Mouse (Mus musculus) kidney, postnatal 0 days (tissue): Measurements from ENCODE around the gene 1700012P22Rik. TPM values are rescaled to one million over a fixed set of nuclear protein-coding genes. Genes with fewer than 3 reads are reported as not detected.
A peak's percentile ranks its signal among the peaks of the same experiment; 100 is the strongest.

Experiments
- ATAC-seq: fragments of 200-750 bp; cut with Nextera tagmentation; replicated peaks from 2 replicates; pipeline ENCODE4 v1.8.0; 2017; ENCODE audit warnings: low read depth, moderate number of reproducible peaks, moderate TSS enrichment, moderate library complexity; ENCODE audit not compliant: low FRiP score
- DNase-seq: peaks from one replicate; pipeline ENCODE4 v3.0.0-alpha.2; 2016; ENCODE audit warnings: low spot score
- H3K27ac ChIP-seq: fragments of 300-500 bp; sonication (generic); 2 replicates; pipeline ENCODE4 v1.5.1; 2014; ENCODE audit warnings: mild to moderate bottlenecking
- H3K27me3 ChIP-seq: fragments of 300-500 bp; sonication (generic); 2 replicates; pipeline ENCODE4 v1.6.1; 2014; ENCODE audit warnings: low read length, mixed read lengths; ENCODE audit not compliant: insufficient read depth
- H3K36me3 ChIP-seq: fragments of 300-500 bp; sonication (generic); 2 replicates; pipeline ENCODE4 v1.6.1; 2014; ENCODE audit warnings: low read length, mixed read lengths; ENCODE audit not compliant: insufficient read depth
- H3K4me1 ChIP-seq: fragments of 300-500 bp; sonication (generic); replicated peaks from 2 replicates; pipeline ENCODE4 v1.6.1; 2014; ENCODE audit warnings: antibody characterized with exemption, low read length, mixed read lengths; ENCODE audit not compliant: insufficient read depth
- H3K4me2 ChIP-seq: fragments of 300-500 bp; sonication (generic); 2 replicates; pipeline ENCODE4 v1.6.1; 2014; ENCODE audit warnings: mild to moderate bottlenecking, low read length, moderate library complexity, mixed read lengths
- H3K4me3 ChIP-seq: fragments of 300-500 bp; sonication (generic); replicated peaks from 2 replicates; pipeline ENCODE4 v1.5.1; 2014; ENCODE audit warnings: low read depth, low read length
- H3K9ac ChIP-seq: fragments of 300-500 bp; sonication (generic); 2 replicates; pipeline ENCODE4 v1.6.1; 2014; ENCODE audit warnings: low read depth, low read length
- H3K9me3 ChIP-seq: fragments of 300-500 bp; sonication (generic); replicated peaks from 2 replicates; pipeline ENCODE4 v1.6.1; 2016; ENCODE audit warnings: low read length, inconsistent platforms, mixed read lengths
- CTCF ChIP-seq: IDR thresholded peaks from 2 replicates; pipeline ENCODE4 v1.5.1; 2016; ENCODE audit warnings: antibody characterized with exemption, low read depth, mild to moderate bottlenecking, moderate library complexity
- WGBS: fragments of 180-500 bp; shearing (Covaris S2); extraction: QIAGEN DNeasy Blood & Tissue Kit; methylation state at CpG from one replicate; pipeline ENCODE4 v1.1.7; 2014; 5-methylcytosine and 5-hydroxymethylcytosine counted together
- polyA plus RNA-seq: library from polyadenylated mRNA; unstranded; fragments of >200 nt; fragmentation: Nextera tagmentation; extraction: Ambion mirVana; gene quantifications from 2 replicates; pipeline ENCODE4 v1.2.1, GENCODE M21; 2015

The 1700012P22Rik gene
- polyA plus RNA-seq, 1 experiment from 2014 or later, result not detected

- H3K4me2 ChIP-seq, result no peak overlapping the region
- ATAC-seq, result no peak
- no peak overlapping the region for H3K27ac ChIP-seq
- no peak overlapping the region for H3K9ac ChIP-seq
- no peaks in the 10 kb centered on the region for H3K27me3 ChIP-seq
- H3K36me3 ChIP-seq, result no peaks in the 10 kb centered on the region
- H3K9me3 ChIP-seq, result no peaks in the 10 kb centered on the region
- 90% methylated on average over 4 of the region's 4 CpGs for WGBS
- no peaks in the 10 kb centered on the region for H3K4me1 ChIP-seq
- TF ChIP-seq CTCF, result no peak
- H3K4me3 ChIP-seq, result no peak overlapping the region
- no peak for DNase-seq
Observed at GRCm38 (mm10) chr4:144441095-144441494, 2.5 kb upstream of the 1700012P22Rik start.

GRCm38 (mm10) chr4:144433216-144433615 is 5.4 kb downstream of the 1700012P22Rik start:
- Histone ChIP-seq H3K27me3 (no peaks in the 10 kb centered on the region), H3K27ac (no peak overlapping the region), H3K9me3 (no peaks in the 10 kb centered on the region), H3K4me1 (no peaks in the 10 kb centered on the region), H3K9ac (no peak overlapping the region), H3K4me2 (no peak overlapping the region), H3K36me3 (no peaks in the 10 kb centered on the region), H3K4me3 (no peak overlapping the region)
- WGBS, result 88% methylated on average over 5 of the region's 5 CpGs
- TF ChIP-seq CTCF, result no peak
- no peak for ATAC-seq
- DNase-seq, result no peak

GRCm38 (mm10) chr4:144430723-144431122 is 7.8 kb downstream of the 1700012P22Rik start:
- H3K9ac ChIP-seq, result no peak overlapping the region
- no peak overlapping the region for H3K27ac ChIP-seq
- DNase-seq (no peak), ATAC-seq (no peak)
- H3K4me2 ChIP-seq, result no peak overlapping the region
- no peaks in the 10 kb centered on the region for H3K4me1 ChIP-seq
- H3K9me3 ChIP-seq, result no peaks in the 10 kb centered on the region
- WGBS, result 67% methylated on average over 2 of the region's 2 CpGs
- no peak for TF ChIP-seq CTCF
- H3K27me3 ChIP-seq, result no peaks in the 10 kb centered on the region
- no peak overlapping the region for H3K4me3 ChIP-seq
- no peaks in the 10 kb centered on the region for H3K36me3 ChIP-seq

GRCm38 (mm10) chr4:144428868-144429267 is 9.7 kb downstream of the 1700012P22Rik start:
- no peak for ATAC-seq
- 21% methylated on average over 3 of the region's 3 CpGs for WGBS
- H3K9ac ChIP-seq, result no peak overlapping the region
- peak; percentile 48; the same call in 1 of the 2 replicates for TF ChIP-seq CTCF
- H3K36me3 ChIP-seq, result no peaks in the 10 kb centered on the region
- no peaks in the 10 kb centered on the region for H3K9me3 ChIP-seq
- H3K27me3 ChIP-seq, result no peaks in the 10 kb centered on the region
- no peak for DNase-seq
- H3K4me3 ChIP-seq, result no peak overlapping the region
- H3K27ac ChIP-seq, result no peak overlapping the region
- H3K4me2 ChIP-seq, result no peak overlapping the region
- no peaks in the 10 kb centered on the region for H3K4me1 ChIP-seq

- TF ChIP-seq CTCF, result no peak
- Histone ChIP-seq H3K4me3 (no peak overlapping the region), H3K27me3 (no peaks in the 10 kb centered on the region), H3K9ac (no peak overlapping the region), H3K27ac (no peak overlapping the region), H3K4me1 (no peaks in the 10 kb centered on the region), H3K36me3 (no peaks in the 10 kb centered on the region), H3K9me3 (no peaks in the 10 kb centered on the region), H3K4me2 (no peak overlapping the region)
- ATAC-seq, result no peak
- no peak for DNase-seq
- WGBS, result 71% methylated on average over 5 of the region's 5 CpGs
Observed at GRCm38 (mm10) chr4:144424590-144424989, 14.0 kb downstream of the 1700012P22Rik start.

- Histone ChIP-seq H3K4me2 (no peak overlapping the region), H3K9ac (no peak overlapping the region), H3K27ac (no peak overlapping the region), H3K36me3 (no peaks in the 10 kb centered on the region), H3K4me3 (no peak overlapping the region), H3K27me3 (no peaks in the 10 kb centered on the region), H3K4me1 (no peaks in the 10 kb centered on the region), H3K9me3 (no peaks in the 10 kb centered on the region)
- TF ChIP-seq CTCF, result peak; percentile 53
- no peak for ATAC-seq
- DNase-seq, result no peak
Observed at GRCm38 (mm10) chr4:144420644-144421043, 17.9 kb downstream of the 1700012P22Rik start.

- H3K27me3 ChIP-seq, result no peaks in the 10 kb centered on the region
- H3K4me1 ChIP-seq, result no peaks in the 10 kb centered on the region
- H3K4me3 ChIP-seq, result no peak within 1 kb of the TSS
- H3K9ac ChIP-seq, result no peak within 1 kb of the TSS
- no peak for TF ChIP-seq CTCF
- DNase-seq (no peak), ATAC-seq (no peak)
- no peaks in the 10 kb centered on the region for H3K9me3 ChIP-seq
- H3K27ac ChIP-seq, result no peak within 1 kb of the TSS
- no peak within 1 kb of the TSS for H3K4me2 ChIP-seq
- no peaks in the 10 kb centered on the region for H3K36me3 ChIP-seq
- 75% methylated on average over 9 of the region's 9 CpGs for WGBS
Observed at GRCm38 (mm10) chr4:144408290-144408689, 30.3 kb downstream of the 1700012P22Rik start, which contains the start of gene Pramef12. Gene Pramef12, minus strand, starts transcription at chr4:144408464.
